Mouse (Mus musculus): ENCODE results near the gene Pald1. TPM values are rescaled to one million over a fixed set of nuclear protein-coding genes. Genes with fewer than 3 reads are reported as not detected.
A peak's percentile ranks its signal among the peaks of the same experiment; 100 is the strongest.

Gene Pald1
- 10 to 100 TPM; 21.0 to 22.8 TPM for total RNA-seq (2021)
- long read RNA-seq, experiment 1, full-length matches to known transcripts: 2 of 22 reads
- long read RNA-seq, experiment 1, partial matches to known transcripts: 11 of 22 reads
- long read RNA-seq, experiment 1, other reads (novel, unspliced or antisense): 9 of 22 reads
- long read RNA-seq, experiment 2, full-length matches to known transcripts: 1 of 10 reads
- long read RNA-seq, experiment 2, partial matches to known transcripts: 0 of 10 reads
- long read RNA-seq, experiment 2, other reads (novel, unspliced or antisense): 9 of 10 reads

GRCm38 (mm10) chr10:61383021-61383714 is at the start of gene Pald1:
Gene Pald1 (minus strand): TSS chr10:61383530.
- DNase-seq: peak; percentile 87 to 92

GRCm38 (mm10) chr10:61431375-61431774 is 48.0 kb upstream of the Pald1 start:
- DNase-seq: no peak

- no peak for DNase-seq
Measured at GRCm38 (mm10) chr10:61429043-61429442, 45.7 kb upstream of the Pald1 start.

DNA sequence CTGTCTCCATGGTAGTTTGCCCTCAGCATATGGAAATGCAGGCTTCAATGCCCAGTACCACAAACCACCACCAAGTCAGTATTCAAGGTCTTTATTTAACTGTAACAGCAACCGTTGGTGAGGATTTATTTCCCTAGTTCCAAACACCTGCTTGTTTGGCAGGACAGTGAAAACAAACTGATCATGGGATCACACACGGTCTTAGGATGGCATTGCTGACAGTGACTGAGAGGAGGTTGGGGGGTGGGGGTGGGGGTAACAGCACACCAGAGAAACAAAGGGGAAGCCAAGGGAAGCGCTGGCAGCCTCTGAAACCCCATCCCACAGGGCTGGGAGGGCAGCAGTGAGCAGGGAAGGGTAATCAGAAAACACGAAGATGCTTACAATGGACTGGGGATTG is 45.1 kb upstream of the Pald1 start:
- no peak for DNase-seq

- DNase-seq: no peak
Measured at GRCm38 (mm10) chr10:61427951-61428350, 44.6 kb upstream of the Pald1 start.

- peak; percentile 27 to 36 for DNase-seq
Measured at GRCm38 (mm10) chr10:61426251-61426757, 43.0 kb upstream of the Pald1 start.

DNA sequence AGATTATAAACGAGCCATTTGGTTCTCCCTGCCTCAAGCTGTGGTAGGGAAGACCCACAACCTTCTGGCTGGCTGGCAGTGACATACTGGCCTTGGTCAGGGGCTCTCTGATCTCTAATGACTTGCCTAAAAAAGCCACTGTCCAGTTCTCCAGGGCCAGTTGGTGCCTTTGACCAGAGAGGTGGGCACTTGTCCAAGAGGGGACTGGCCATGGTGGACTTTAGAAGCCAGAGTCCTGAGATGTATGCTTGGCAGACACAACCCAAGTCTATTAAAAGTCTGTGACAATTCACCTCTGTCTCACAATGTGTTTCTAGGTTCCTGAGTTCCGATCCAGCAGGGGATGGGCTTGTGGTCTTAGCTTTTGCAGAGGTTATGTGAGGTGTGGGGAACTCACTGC is 41.7 kb upstream of the Pald1 start:
- peak in 1 of 2 experiments; percentile 27 for DNase-seq

DNA sequence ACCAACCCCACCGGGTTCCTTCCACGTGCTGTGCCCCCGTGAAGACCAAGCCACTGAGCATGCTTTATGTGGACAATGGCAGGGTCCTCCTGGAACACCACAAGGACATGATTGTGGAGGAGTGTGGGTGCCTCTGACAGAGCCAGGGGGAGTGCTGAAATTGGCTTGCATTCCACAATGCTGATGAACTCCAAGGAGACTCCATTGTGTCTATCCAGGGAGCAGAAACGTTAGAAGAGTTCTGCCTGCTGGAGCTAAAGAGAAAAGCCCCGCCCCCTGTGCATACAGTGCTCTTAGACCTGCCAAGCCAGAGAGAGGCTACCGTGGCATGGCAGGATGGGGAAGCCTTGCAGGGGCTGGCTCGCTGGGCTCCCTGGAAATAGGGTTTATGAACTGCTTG is 41.2 kb upstream of the Pald1 start:
- DNase-seq: peak in 1 of 2 experiments; percentile 33

- DNase-seq: peak; percentile 49 to 68
Measured at GRCm38 (mm10) chr10:61423289-61423688, 40.0 kb upstream of the Pald1 start.

GRCm38 (mm10) chr10:61422861-61423260 is 39.5 kb upstream of the Pald1 start:
- DNase-seq: no peak

GRCm38 (mm10) chr10:61420011-61420410 is 36.7 kb upstream of the Pald1 start:
- no peak for DNase-seq

DNA sequence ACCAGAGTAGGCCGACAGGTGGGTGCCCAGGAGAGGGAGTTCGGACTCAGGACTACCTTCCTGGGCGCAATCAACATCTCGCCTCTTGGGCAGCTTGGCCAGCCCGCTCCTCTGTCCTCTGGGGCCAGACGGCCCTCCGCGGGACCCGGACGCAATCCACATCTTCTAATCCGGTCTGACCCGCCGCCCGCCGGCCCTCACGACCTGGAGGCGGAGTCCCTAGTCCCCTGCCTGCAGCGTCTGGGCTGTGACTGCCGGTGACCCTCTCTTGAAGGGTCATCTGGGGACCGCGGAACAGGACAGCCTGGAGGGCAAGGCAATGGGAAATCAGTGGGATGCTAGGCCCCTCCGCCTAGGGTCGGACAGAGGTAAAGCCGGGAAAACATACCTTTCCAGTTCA is 35.8 kb upstream of the Pald1 start:
- no peak for DNase-seq

- DNase-seq: no peak
Measured at GRCm38 (mm10) chr10:61418131-61418900, 35.0 kb upstream of the Pald1 start.

- no peak for DNase-seq
Measured at GRCm38 (mm10) chr10:61417672-61418071, 34.3 kb upstream of the Pald1 start, which contains the start of gene Nodal. Gene Nodal (plus strand): TSS chr10:61417972.

- no peak for DNase-seq
Measured at GRCm38 (mm10) chr10:61417046-61417445, 33.7 kb upstream of the Pald1 start.

- no peak for DNase-seq
Measured at GRCm38 (mm10) chr10:61416561-61416960, 33.2 kb upstream of the Pald1 start.

- no peak for DNase-seq
Measured at GRCm38 (mm10) chr10:61415890-61416289, 32.6 kb upstream of the Pald1 start.

- DNase-seq: no peak
Measured at GRCm38 (mm10) chr10:61415240-61415639, 31.9 kb upstream of the Pald1 start.

DNA sequence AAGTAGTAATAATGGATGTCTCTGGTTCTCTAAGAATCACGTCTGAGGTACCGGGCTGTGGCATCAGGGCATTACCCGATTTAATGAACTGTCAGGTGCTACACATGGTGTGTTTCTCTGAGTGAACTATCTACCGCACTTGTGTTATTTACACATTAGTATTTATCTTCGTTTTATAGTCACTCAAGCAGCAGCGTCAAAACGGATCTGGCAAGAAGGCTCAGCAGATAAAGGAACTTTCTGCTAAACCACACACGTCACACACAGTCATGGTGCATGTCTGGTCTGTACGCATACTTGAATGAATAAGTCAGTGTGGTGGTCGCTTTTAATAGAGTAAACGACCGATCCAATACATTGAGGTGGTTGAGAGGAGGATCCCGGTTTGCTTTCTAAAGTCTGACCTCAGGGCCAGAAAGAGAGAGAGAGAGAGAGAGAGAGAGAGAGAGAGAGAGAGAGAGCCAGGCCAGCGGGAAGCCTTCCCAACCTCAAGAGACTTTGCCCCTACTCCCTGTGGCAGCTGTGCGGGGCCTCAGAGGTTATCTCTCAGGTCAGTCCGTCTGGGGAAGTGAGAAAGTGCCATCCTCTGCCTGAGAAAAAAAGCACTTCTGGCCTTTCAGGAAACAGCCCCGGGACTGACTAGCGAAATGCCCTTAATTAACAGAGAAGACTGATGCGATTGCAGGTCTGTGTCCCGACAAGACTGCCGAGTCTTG is 29.7 kb upstream of the Pald1 start:
- no peak for DNase-seq

GRCm38 (mm10) chr10:61410193-61410592 is 26.9 kb upstream of the Pald1 start:
- DNase-seq: no peak

DNA sequence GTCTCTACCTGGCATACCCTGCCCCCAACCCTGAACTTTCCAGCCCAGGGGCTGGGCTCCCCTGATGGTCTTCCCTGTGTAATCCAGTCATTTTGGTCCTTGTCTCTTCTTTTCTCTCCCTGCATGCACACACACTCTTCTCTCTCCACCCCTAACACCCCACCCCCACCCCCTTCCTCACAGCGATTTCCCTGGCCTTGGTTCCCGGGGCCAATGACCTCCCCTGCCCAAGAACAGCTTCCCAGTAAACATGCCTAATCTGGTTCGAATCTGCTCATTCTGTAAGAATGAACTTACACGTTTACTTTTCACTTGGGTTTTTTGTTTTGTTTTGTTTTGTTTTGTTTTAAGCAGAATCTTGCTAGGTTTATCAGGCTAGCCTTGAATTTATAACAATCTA is 26.4 kb upstream of the Pald1 start:
- no peak for DNase-seq

DNA sequence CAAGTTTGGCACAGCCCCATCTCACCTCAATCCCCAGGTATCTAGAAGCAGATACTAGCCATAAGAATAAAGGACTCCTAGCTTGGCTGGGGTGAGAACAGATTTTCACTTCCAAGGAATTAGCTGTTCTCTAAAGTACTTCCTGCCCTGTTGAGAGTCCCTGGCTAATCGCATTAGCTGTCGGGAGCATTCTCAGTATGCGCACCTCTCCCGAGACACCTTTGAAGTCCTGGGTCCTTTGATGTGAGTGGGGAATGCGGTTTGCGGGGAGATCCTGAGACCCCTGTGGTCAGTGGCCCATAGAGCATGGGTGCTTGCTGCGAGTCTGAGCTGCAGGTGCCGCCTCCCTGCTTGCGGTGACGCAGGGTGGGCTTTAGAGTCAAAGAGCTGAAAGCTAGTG is 22.6 kb upstream of the Pald1 start:
- DNase-seq: no peak
